Mouse (Mus musculus): ENCODE measurements around the gene Rnf138rt1. TPM values are rescaled to one million over a fixed set of nuclear protein-coding genes. Genes with fewer than 3 reads are reported as not detected.

Rnf138rt1 gene
- polyA plus RNA-seq (2015; fragmentation: Nextera tagmentation; extraction: Ambion mirVana): 0.14 TPM in 1 of 2 replicates, not detected in the other

- Histone ChIP-seq H3K4me2 (replicated peaks) (peak within 1 kb of the TSS; percentile 67), H3K4me1 (replicated peaks) (no peaks in the 10 kb centered on the region), H3K27ac (no peak within 1 kb of the TSS), H3K4me3 (replicated peaks) (peak within 1 kb of the TSS; percentile 30), H3K36me3 (no peaks in the 10 kb centered on the region), H3K9me3 (no peaks in the 10 kb centered on the region), H3K27me3 (replicated peaks) (peaks cover 4% of the 10 kb centered on the region; the same call in 1 of the 2 replicates), H3K9ac (no peak within 1 kb of the TSS)
- ATAC-seq: peak; percentile 77; the same call in 1 of the 2 replicates
- WGBS: 31% methylated on average over 42 of the region's 42 CpGs
These were observed at the start of gene Rnf138rt1 for GRCm38 (mm10) chrX:163760617-163761434. TSS of gene Rnf138rt1 (minus strand) at chrX:163761329.

GRCm38 (mm10) chrX:163807270-163807669 lies 46.1 kb upstream of the Rnf138rt1 start:
- Histone ChIP-seq H3K9me3 (no peaks in the 10 kb centered on the region), H3K36me3 (no peaks in the 10 kb centered on the region), H3K27ac (no peak overlapping the region), H3K4me2 (replicated peaks) (no peak overlapping the region), H3K4me1 (replicated peaks) (no peaks in the 10 kb centered on the region), H3K27me3 (replicated peaks) (no peaks in the 10 kb centered on the region), H3K4me3 (replicated peaks) (no peak overlapping the region), H3K9ac (no peak overlapping the region)
- WGBS: 88% methylated on average over 1 of the region's 1 CpGs
- ATAC-seq: no peak

GRCm38 (mm10) chrX:163766290-163766689 lies 5.2 kb upstream of the Rnf138rt1 start:
- 0 out of 2 replicates have a peak, but pooled peaks cover 4% of the 10 kb centered on the region for H3K27me3 ChIP-seq (replicated peaks)
- no peaks in the 10 kb centered on the region for H3K36me3 ChIP-seq
- H3K9ac ChIP-seq: no peak overlapping the region
- H3K4me2 ChIP-seq (replicated peaks): no peak overlapping the region
- H3K9me3 ChIP-seq: no peaks in the 10 kb centered on the region
- WGBS: 55% methylated on average over 3 of the region's 3 CpGs
- H3K4me1 ChIP-seq (replicated peaks): no peaks in the 10 kb centered on the region
- ATAC-seq: no peak
- H3K4me3 ChIP-seq (replicated peaks): no peak overlapping the region
- H3K27ac ChIP-seq: no peak overlapping the region

- H3K4me1 ChIP-seq (replicated peaks): no peaks in the 10 kb centered on the region
- 43% methylated on average over 10 of the region's 10 CpGs for WGBS
- peak overlapping the region; percentile 67 for H3K4me2 ChIP-seq (replicated peaks)
- no peaks in the 10 kb centered on the region for H3K9me3 ChIP-seq
- no peak for ATAC-seq
- peaks cover 4% of the 10 kb centered on the region; the same call in 1 of the 2 replicates for H3K27me3 ChIP-seq (replicated peaks)
- no peak overlapping the region for H3K27ac ChIP-seq
- H3K9ac ChIP-seq: no peak overlapping the region
- no peaks in the 10 kb centered on the region for H3K36me3 ChIP-seq
- H3K4me3 ChIP-seq (replicated peaks): peak overlapping the region; percentile 30
These were observed 303 bp upstream of the Rnf138rt1 start for GRCm38 (mm10) chrX:163761435-163761828.

- H3K27ac ChIP-seq: no peak overlapping the region
- no peak overlapping the region for H3K4me2 ChIP-seq (replicated peaks)
- no peaks in the 10 kb centered on the region; the same call in 1 of the 2 replicates for H3K27me3 ChIP-seq (replicated peaks)
- WGBS: 80% methylated on average over 6 of the region's 6 CpGs
- ATAC-seq: no peak
- H3K4me1 ChIP-seq (replicated peaks): no peaks in the 10 kb centered on the region
- no peak overlapping the region for H3K4me3 ChIP-seq (replicated peaks)
- H3K9me3 ChIP-seq: no peaks in the 10 kb centered on the region
- H3K36me3 ChIP-seq: no peaks in the 10 kb centered on the region
- no peak overlapping the region for H3K9ac ChIP-seq
These were observed 15.1 kb downstream of the Rnf138rt1 start for GRCm38 (mm10) chrX:163745996-163746395.

GRCm38 (mm10) chrX:163743896-163744295 lies 17.2 kb downstream of the Rnf138rt1 start:
- Histone ChIP-seq H3K4me1 (replicated peaks) (no peaks in the 10 kb centered on the region), H3K9me3 (no peaks in the 10 kb centered on the region), H3K4me3 (replicated peaks) (no peak overlapping the region), H3K4me2 (replicated peaks) (no peak overlapping the region), H3K36me3 (no peaks in the 10 kb centered on the region), H3K27ac (no peak overlapping the region), H3K27me3 (replicated peaks) (no peaks in the 10 kb centered on the region; the same call in 1 of the 2 replicates), H3K9ac (no peak overlapping the region)
- ATAC-seq: no peak
- 83% methylated on average over 2 of the region's 2 CpGs for whole genome bisulfite sequencing

- no peak overlapping the region for H3K9ac ChIP-seq
- 52% methylated on average over 1 of the region's 1 CpGs for WGBS
- no peak overlapping the region for H3K4me2 ChIP-seq (replicated peaks)
- no peak overlapping the region for H3K4me3 ChIP-seq (replicated peaks)
- no peak for ATAC-seq
- no peaks in the 10 kb centered on the region for H3K9me3 ChIP-seq
- H3K4me1 ChIP-seq (replicated peaks): no peaks in the 10 kb centered on the region
- no peak overlapping the region for H3K27ac ChIP-seq
- no peaks in the 10 kb centered on the region for H3K27me3 ChIP-seq (replicated peaks)
- H3K36me3 ChIP-seq: no peaks in the 10 kb centered on the region
These were observed 22.2 kb downstream of the Rnf138rt1 start for GRCm38 (mm10) chrX:163738904-163739303.

GRCm38 (mm10) chrX:163734145-163734544 lies 27.0 kb downstream of the Rnf138rt1 start:
- Histone ChIP-seq H3K36me3 (no peaks in the 10 kb centered on the region), H3K27ac (no peak overlapping the region), H3K27me3 (replicated peaks) (no peaks in the 10 kb centered on the region), H3K4me3 (replicated peaks) (no peak overlapping the region), H3K4me2 (replicated peaks) (no peak overlapping the region), H3K9ac (no peak overlapping the region), H3K9me3 (no peaks in the 10 kb centered on the region), H3K4me1 (replicated peaks) (no peaks in the 10 kb centered on the region)
- ATAC-seq: no peak
- WGBS: 89% methylated on average over 1 of the region's 1 CpGs

GRCm38 (mm10) chrX:163723630-163724029 lies 37.5 kb downstream of the Rnf138rt1 start:
- ATAC-seq: no peak
- Histone ChIP-seq H3K27me3 (replicated peaks) (no peaks in the 10 kb centered on the region), H3K4me2 (replicated peaks) (no peak overlapping the region), H3K27ac (no peak overlapping the region), H3K9me3 (no peaks in the 10 kb centered on the region), H3K9ac (no peak overlapping the region), H3K4me1 (replicated peaks) (no peaks in the 10 kb centered on the region), H3K4me3 (replicated peaks) (no peak overlapping the region), H3K36me3 (no peaks in the 10 kb centered on the region)

GRCm38 (mm10) chrX:163722785-163723577 lies 38.1 kb downstream of the Rnf138rt1 start:
- H3K4me2 ChIP-seq (replicated peaks): no peak overlapping the region
- WGBS: 42% methylated on average over 12 of the region's 12 CpGs
- no peaks in the 10 kb centered on the region for H3K36me3 ChIP-seq
- no peaks in the 10 kb centered on the region for H3K4me1 ChIP-seq (replicated peaks)
- H3K9ac ChIP-seq: no peak overlapping the region
- H3K9me3 ChIP-seq: no peaks in the 10 kb centered on the region
- H3K27me3 ChIP-seq (replicated peaks): no peaks in the 10 kb centered on the region
- ATAC-seq: no peak
- H3K27ac ChIP-seq: no peak overlapping the region
- no peak overlapping the region for H3K4me3 ChIP-seq (replicated peaks)

GRCm38 (mm10) chrX:163720597-163720996 lies 40.5 kb downstream of the Rnf138rt1 start:
- no peaks in the 10 kb centered on the region for H3K4me1 ChIP-seq (replicated peaks)
- WGBS: 58% methylated on average over 2 of the region's 2 CpGs
- no peak for ATAC-seq
- H3K4me2 ChIP-seq (replicated peaks): no peak overlapping the region
- no peaks in the 10 kb centered on the region for H3K27me3 ChIP-seq (replicated peaks)
- no peak overlapping the region for H3K27ac ChIP-seq
- no peak overlapping the region for H3K9ac ChIP-seq
- no peaks in the 10 kb centered on the region for H3K9me3 ChIP-seq
- no peaks in the 10 kb centered on the region for H3K36me3 ChIP-seq
- no peak overlapping the region for H3K4me3 ChIP-seq (replicated peaks)
